Mouse (Mus musculus): ENCODE data around the gene Alg14. TPM values are rescaled to one million over a fixed set of nuclear protein-coding genes. Genes with fewer than 3 reads are reported as not detected.

Gene Alg14
- polyA plus RNA-seq, 1 experiment = 50.0 TPM

DNA sequence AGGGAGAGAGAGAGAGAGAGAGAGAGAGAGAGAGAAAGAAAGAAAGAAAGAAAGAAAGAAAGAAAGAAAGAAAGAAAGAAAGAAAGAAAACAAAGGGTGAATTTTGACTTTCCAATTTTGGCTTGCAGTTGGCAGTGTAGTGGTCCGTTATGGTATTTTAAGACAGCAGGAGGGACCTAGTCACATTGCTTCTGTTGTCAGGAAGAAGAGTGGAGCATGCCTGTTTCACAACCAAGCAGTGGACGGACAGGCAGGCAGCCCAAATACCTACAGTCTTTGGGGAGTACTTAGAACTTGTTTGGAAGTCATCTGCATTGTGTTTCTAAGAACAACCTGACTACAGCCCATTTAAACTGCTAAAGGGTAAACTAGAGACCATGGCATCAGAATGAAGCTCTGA lies 47.1 kb downstream of the Alg14 start:
- peaks cover 2% of the 10 kb centered on the region; the same call in 1 of the 2 replicates for H3K4me1 ChIP-seq (ENCODE audit: control insufficient read depth, insufficient read depth, insufficient read length, low read length)
- 0 out of 2 replicates have a peak overlapping the region, but pooled peaks have one; percentile 44 for H3K27ac ChIP-seq (replicated peaks; ENCODE audit: low read depth, low read length)
- no peak overlapping the region for H3K4me3 ChIP-seq (ENCODE audit: insufficient read depth, low read depth, low read length)

DNA sequence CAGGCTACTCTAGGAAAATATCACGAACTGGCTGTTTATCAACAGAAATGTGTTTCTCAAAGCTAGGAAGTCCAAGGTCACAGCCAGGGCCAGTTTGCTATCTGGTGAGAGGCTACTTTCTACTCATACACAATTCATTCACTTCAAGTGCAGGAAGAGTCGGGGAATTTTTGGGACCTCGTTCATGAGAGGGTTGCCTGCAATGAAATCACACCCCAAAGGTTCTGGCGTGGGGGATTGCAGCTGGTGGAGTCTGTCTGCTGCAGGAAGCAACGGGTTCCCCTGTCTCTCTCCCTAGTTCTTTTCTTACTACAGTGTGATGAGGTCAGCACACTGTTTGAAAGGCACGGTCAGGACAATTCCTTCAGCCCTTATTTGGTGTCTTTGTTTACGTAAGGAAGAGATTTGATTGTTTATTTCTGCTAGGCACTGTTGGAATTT lies 48.8 kb downstream of the Alg14 start:
- H3K27ac ChIP-seq (replicated peaks; ENCODE audit: low read depth, low read length) = peak overlapping the region; percentile 11; the same call in 1 of the 2 replicates
- H3K4me3 ChIP-seq (ENCODE audit: insufficient read depth, low read depth, low read length) = no peak overlapping the region
- H3K4me1 ChIP-seq (ENCODE audit: control insufficient read depth, insufficient read depth, insufficient read length, low read length) = peaks cover 9% of the 10 kb centered on the region

DNA sequence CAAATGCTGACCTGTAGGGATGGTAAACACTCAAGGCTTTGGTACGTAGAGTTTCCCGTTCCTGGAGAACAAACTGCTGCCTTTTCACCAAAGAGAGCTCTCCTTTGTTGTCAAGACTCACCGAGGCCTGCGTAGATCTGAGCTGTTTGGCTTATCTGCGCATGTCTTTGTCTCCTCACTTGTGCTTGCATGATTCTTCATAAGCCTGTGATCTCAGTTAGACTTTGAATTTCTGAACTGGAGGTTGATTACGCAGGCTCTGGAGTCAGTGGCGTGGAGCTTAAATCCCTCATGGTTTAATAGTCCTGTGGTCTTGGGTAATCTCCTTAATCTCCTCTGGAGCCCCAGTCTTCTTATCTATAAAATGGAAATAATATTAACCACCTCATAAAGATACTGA lies 51.7 kb downstream of the Alg14 start:
- no peak overlapping the region for H3K27ac ChIP-seq (replicated peaks; ENCODE audit: low read depth, low read length)
- no peak overlapping the region for H3K4me3 ChIP-seq (ENCODE audit: insufficient read depth, low read depth, low read length)
- H3K4me1 ChIP-seq (ENCODE audit: control insufficient read depth, insufficient read depth, insufficient read length, low read length) = peaks cover 12% of the 10 kb centered on the region

GRCm38 (mm10) chr3:121344056-121344945 lies 52.7 kb downstream of the Alg14 start:
- Histone ChIP-seq H3K4me1 (ENCODE audit: control insufficient read depth, insufficient read depth, insufficient read length, low read length) (peaks cover 12% of the 10 kb centered on the region), H3K4me3 (ENCODE audit: insufficient read depth, low read depth, low read length) (no peak overlapping the region), H3K27ac (replicated peaks; ENCODE audit: low read depth, low read length) (peak overlapping the region; percentile 35; the same call in 1 of the 2 replicates)

DNA sequence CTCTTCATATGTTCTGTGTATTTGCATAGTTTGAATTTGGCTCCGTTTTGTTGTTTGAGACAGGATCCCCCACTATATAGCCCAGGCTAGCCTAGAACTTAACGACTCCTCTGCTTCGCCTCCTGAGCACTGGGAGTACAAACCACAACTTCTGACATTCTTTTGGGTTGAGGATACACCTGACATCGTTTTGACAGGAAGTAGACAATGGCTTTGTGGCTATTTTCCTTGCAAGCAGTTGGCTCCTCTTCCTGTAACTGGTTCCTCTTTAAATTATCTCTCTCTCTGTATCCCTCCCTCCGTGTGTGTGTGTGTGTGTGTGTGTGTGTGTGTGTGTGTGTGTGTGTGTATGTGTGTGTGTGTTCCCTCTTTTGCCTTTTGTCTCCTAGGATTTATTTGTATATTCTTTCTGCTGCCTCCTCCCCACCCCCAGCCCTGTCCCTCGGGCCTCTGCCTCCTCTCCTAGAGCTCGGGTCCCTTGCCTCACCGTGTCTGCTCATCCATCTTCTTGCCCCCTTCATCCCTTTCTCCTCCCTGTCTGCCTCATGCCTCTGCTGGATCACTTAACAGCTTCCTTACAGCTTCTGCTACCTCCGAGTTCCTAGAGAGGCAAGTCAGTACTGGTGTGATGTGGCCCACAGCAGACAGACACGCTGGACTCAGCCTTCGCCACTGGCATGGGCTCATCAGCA lies 53.5 kb downstream of the Alg14 start:
- Histone ChIP-seq H3K27ac (replicated peaks; ENCODE audit: low read depth, low read length) (peak overlapping the region; percentile 35), H3K4me1 (ENCODE audit: control insufficient read depth, insufficient read depth, insufficient read length, low read length) (peaks cover 12% of the 10 kb centered on the region)

GRCm38 (mm10) chr3:121345643-121346000 lies 54.0 kb downstream of the Alg14 start:
- peaks cover 10% of the 10 kb centered on the region for H3K4me1 ChIP-seq (ENCODE audit: control insufficient read depth, insufficient read depth, insufficient read length, low read length)
- no peak overlapping the region for H3K4me3 ChIP-seq (ENCODE audit: insufficient read depth, low read depth, low read length)
- peak overlapping the region; percentile 5; the same call in 1 of the 2 replicates for H3K27ac ChIP-seq (replicated peaks; ENCODE audit: low read depth, low read length)

More for the DNA sequence above, 53.5 kb downstream of the Alg14 start:
- no peak overlapping the region for H3K4me3 ChIP-seq (ENCODE audit: insufficient read depth, low read depth, low read length)

- H3K27ac ChIP-seq (replicated peaks; ENCODE audit: low read depth, low read length) = no peak overlapping the region
- no peak overlapping the region for H3K4me3 ChIP-seq (ENCODE audit: insufficient read depth, low read depth, low read length)
- peaks cover 10% of the 10 kb centered on the region for H3K4me1 ChIP-seq (ENCODE audit: control insufficient read depth, insufficient read depth, insufficient read length, low read length)
Measured at GRCm38 (mm10) chr3:121346507-121347267, 55.1 kb downstream of the Alg14 start.

DNA sequence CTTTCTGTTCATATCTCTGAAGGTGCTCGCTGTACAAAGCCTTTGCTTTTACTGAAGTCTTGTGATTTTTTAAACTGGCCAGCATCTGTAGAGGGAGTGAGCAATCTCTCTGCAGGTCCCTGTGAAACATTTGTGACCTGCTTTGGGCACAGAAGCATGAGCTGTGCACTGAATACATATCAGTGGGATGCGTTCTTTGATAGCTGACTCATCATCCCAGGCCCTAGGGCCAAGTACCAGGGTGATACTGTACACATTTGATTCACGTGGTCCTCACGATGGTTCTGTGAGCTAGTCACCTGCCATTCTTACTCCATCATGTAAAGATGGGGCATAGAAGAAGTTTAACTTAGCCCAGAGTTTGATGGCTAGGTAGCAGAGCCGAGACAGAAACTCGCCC lies 57.2 kb downstream of the Alg14 start:
- Histone ChIP-seq H3K4me1 (ENCODE audit: control insufficient read depth, insufficient read depth, insufficient read length, low read length) (peaks cover 10% of the 10 kb centered on the region), H3K27ac (replicated peaks; ENCODE audit: low read depth, low read length) (no peak overlapping the region), H3K4me3 (ENCODE audit: insufficient read depth, low read depth, low read length) (no peak overlapping the region)

- Histone ChIP-seq H3K4me3 (ENCODE audit: insufficient read depth, low read depth, low read length) (no peak overlapping the region), H3K4me1 (ENCODE audit: control insufficient read depth, insufficient read depth, insufficient read length, low read length) (peaks cover 10% of the 10 kb centered on the region), H3K27ac (replicated peaks; ENCODE audit: low read depth, low read length) (no peak overlapping the region)
Measured at GRCm38 (mm10) chr3:121349334-121350169, 58.0 kb downstream of the Alg14 start.

DNA sequence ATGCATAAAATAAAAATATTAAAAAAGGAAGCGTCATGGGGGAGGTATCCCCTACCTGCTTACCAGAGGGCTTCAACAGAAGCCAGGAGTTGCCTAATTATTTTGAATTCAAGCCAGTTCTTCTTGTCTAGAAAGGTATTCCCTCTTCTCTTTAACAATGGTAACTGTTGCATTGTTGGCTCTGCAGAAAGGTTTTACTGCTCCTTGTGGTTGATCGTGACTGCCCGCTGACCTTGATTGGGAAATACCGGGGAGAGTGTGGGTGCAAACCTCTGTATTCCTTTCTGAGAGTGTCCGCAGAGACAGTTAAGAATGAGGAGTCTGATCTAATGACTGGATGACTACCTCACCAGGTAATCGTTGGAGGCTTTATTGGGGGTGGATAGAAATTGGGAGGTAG lies 59.7 kb downstream of the Alg14 start:
- Histone ChIP-seq H3K4me1 (ENCODE audit: control insufficient read depth, insufficient read depth, insufficient read length, low read length) (no peaks in the 10 kb centered on the region; the same call in 1 of the 2 replicates), H3K4me3 (ENCODE audit: insufficient read depth, low read depth, low read length) (no peak overlapping the region), H3K27ac (replicated peaks; ENCODE audit: low read depth, low read length) (no peak overlapping the region)

DNA sequence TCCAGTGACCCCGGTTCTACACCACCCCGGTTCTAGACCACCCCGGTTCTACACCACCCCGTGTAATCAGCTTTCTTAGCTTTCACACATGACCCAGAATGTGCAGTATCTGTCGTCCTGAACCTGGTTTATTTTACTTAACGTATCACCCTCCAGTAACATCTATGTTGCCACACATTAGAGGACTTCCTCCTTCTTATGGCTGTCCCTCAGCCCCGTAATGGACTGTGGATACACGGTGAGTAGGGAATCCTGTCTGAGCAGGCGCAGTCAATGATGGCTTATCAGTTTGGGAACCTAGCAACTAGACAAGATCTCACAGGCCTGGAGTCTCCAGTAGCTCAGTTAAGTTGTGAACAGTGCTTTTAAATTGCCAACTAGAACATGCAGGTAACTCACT lies 62.7 kb downstream of the Alg14 start:
- H3K4me1 ChIP-seq (ENCODE audit: control insufficient read depth, insufficient read depth, insufficient read length, low read length) = no peaks in the 10 kb centered on the region; the same call in 1 of the 2 replicates
- no peak overlapping the region for H3K4me3 ChIP-seq (ENCODE audit: insufficient read depth, low read depth, low read length)
- H3K27ac ChIP-seq (replicated peaks; ENCODE audit: low read depth, low read length) = no peak overlapping the region

DNA sequence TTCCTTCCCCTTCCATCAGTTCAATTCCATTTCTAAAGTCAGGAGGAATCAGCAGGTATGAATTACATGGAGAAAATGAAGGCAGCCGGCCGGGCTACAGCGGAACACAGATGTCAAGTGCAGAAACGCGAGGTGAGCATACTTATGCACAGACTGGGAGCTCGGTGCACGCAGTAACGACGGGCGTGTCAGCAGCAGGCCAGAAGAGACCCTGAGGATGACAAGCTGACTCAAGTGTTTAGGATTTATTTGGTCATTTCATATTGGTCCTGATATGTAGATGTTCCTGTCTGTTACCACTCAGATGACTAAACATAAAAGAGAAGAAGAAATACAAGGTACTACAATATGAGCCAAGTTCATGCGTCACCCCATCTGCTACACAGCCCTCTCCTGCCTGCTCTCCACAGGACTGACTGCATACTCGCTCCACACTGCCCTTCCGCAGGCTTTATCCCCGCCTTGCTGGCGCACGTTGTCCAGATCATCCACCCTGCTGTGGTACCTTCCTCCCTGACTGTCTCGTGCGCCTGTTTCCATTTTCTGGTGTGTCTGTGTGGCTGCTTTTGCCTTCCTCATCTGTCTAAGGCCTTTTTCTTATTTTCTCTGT lies 63.4 kb downstream of the Alg14 start:
- Histone ChIP-seq H3K27ac (replicated peaks; ENCODE audit: low read depth, low read length) (no peak overlapping the region), H3K4me1 (ENCODE audit: control insufficient read depth, insufficient read depth, insufficient read length, low read length) (no peaks in the 10 kb centered on the region; the same call in 1 of the 2 replicates), H3K4me3 (ENCODE audit: insufficient read depth, low read depth, low read length) (no peak overlapping the region)

DNA sequence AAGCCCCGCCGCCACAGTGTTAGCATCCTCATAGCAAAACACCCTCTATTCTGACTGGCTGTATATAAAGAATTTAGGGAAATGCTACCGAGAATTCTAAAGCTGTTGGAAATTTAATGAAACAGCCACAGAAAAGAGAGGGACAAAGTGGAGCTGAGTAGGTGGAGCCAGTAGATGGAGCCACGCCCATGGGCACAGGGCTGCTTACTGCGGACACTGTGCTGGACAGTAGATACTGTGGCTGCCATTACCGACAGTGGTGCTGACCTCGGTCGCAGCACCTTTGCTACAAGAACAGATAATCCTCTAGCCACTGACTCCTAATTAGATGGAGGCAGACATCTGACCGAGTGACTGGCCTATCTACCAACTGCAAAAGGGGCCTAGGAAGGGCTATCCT lies 64.0 kb downstream of the Alg14 start:
- H3K4me3 ChIP-seq (ENCODE audit: insufficient read depth, low read depth, low read length) = no peak overlapping the region
- H3K4me1 ChIP-seq (ENCODE audit: control insufficient read depth, insufficient read depth, insufficient read length, low read length) = no peaks in the 10 kb centered on the region; the same call in 1 of the 2 replicates
- H3K27ac ChIP-seq (replicated peaks; ENCODE audit: low read depth, low read length) = no peak overlapping the region

DNA sequence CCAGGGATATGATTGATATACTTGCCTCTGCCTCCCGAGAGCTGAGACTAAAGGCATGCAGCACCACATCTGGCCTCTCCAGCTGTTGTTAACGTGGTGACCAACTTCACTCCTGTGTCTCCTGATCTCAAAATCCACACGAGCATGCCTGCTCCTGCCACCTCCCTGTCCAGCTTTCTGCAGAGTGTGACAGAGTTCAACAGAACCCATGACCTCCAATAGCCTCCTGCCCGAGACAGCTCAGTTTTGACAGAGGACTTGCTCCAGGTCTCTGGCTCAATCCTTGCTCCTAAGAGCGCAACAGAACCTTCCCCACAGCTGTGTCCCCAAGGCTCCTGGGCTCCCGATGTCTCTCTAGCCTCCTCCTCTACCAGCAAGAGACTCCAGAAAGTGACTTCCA lies 64.5 kb downstream of the Alg14 start:
- Histone ChIP-seq H3K4me1 (ENCODE audit: control insufficient read depth, insufficient read depth, insufficient read length, low read length) (no peaks in the 10 kb centered on the region; the same call in 1 of the 2 replicates), H3K4me3 (ENCODE audit: insufficient read depth, low read depth, low read length) (no peak overlapping the region), H3K27ac (replicated peaks; ENCODE audit: low read depth, low read length) (no peak overlapping the region)
